Mouse (Mus musculus) heart, embryonic 15.5 days (tissue): ENCODE measurements at regions not wholly inside any gene's neighbourhood (a gene's known extent, or its start where the extent isn't known, plus 50 kb on each side); places are given as distances from the start of the nearest gene placed in this dataset.

ENCODE experiments used
- ATAC-seq: fragments of 200-750 bp; cut with Nextera tagmentation; replicated peaks from 2 replicates; pipeline ENCODE4 v1.8.0; 2017; ENCODE audit warnings: low read depth, moderate TSS enrichment; ENCODE audit not compliant: insufficient number of reproducible peaks, insufficient read depth, low FRiP score
- H3K27ac ChIP-seq: fragments of 300-500 bp; sonication (generic); 2 replicates; pipeline ENCODE4 v1.5.1; 2015; ENCODE audit warnings: mild to moderate bottlenecking, inconsistent platforms
- H3K27me3 ChIP-seq: fragments of 300-500 bp; sonication (generic); 2 replicates; pipeline ENCODE4 v1.6.1; 2015; ENCODE audit warnings: inconsistent platforms
- H3K36me3 ChIP-seq: fragments of 300-500 bp; sonication (generic); 2 replicates; pipeline ENCODE4 v1.6.1; 2015; ENCODE audit warnings: mild to moderate bottlenecking, inconsistent platforms
- H3K4me1 ChIP-seq: fragments of 300-500 bp; sonication (generic); replicated peaks from 2 replicates; pipeline ENCODE4 v1.6.1; 2015; ENCODE audit warnings: inconsistent platforms
- H3K4me2 ChIP-seq: fragments of 300-500 bp; sonication (generic); 2 replicates; pipeline ENCODE4 v1.6.1; 2015; ENCODE audit warnings: inconsistent platforms, mild to moderate bottlenecking, moderate library complexity
- H3K4me3 ChIP-seq: fragments of 300-500 bp; sonication (generic); 2 replicates; pipeline ENCODE4 v1.5.1; 2015; ENCODE audit warnings: mild to moderate bottlenecking, inconsistent platforms
- H3K9ac ChIP-seq: fragments of 300-500 bp; sonication (generic); 2 replicates; pipeline ENCODE4 v1.6.1; 2015; ENCODE audit warnings: mild to moderate bottlenecking, inconsistent platforms
- H3K9me3 ChIP-seq: fragments of 300-500 bp; sonication (generic); replicated peaks from 2 replicates; pipeline ENCODE4 v1.6.1; 2016; ENCODE audit warnings: inconsistent platforms
- WGBS: fragments of 180-500 bp; shearing (Covaris S2); methylation state at CpG from one replicate; pipeline ENCODE4 v1.1.7; 2015; ENCODE audit warnings: mixed read lengths; 5-methylcytosine and 5-hydroxymethylcytosine counted together

DNA sequence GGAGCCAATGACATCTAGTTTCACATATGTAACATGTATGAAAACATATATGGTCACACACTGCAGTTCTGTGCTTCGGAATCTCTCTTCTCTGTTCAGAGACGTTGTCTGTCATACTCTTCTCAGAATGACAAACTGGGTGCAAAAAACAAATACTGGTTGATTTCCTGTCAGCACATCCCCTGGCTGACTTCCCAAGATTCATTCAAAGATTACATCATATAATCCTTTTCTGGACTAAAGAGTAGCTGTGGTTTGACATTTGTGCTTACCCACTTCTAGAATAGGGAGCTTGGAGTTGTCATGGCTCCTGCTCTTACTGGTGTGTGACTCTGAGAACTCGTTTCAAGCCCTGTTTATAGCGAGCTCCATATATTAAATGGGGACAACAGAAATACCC lies 85.8 kb upstream of the Tut7 start:
- Histone ChIP-seq H3K9me3 (no peaks in the 10 kb centered on the region), H3K36me3 (no peaks in the 10 kb centered on the region), H3K4me1 (peaks cover 10% of the 10 kb centered on the region), H3K9ac (no peak overlapping the region), H3K27ac (no peak overlapping the region), H3K4me3 (no peak overlapping the region), H3K4me2 (no peak overlapping the region), H3K27me3 (no peaks in the 10 kb centered on the region)
- ATAC-seq: no peak
- WGBS: 85% methylated on average over 4 of the region's 4 CpGs

- no peaks in the 10 kb centered on the region for H3K27me3 ChIP-seq
- no peaks in the 10 kb centered on the region for H3K36me3 ChIP-seq
- H3K27ac ChIP-seq: no peak overlapping the region
- ATAC-seq: no peak
- 70% methylated on average over 3 of the region's 3 CpGs for WGBS
- peaks cover 4% of the 10 kb centered on the region; the same call in 1 of the 2 replicates for H3K4me1 ChIP-seq
- no peak overlapping the region for H3K4me3 ChIP-seq
- no peak overlapping the region for H3K4me2 ChIP-seq
- H3K9ac ChIP-seq: no peak overlapping the region
- no peaks in the 10 kb centered on the region for H3K9me3 ChIP-seq
These were observed 82.5 kb upstream of the Tut7 start for GRCm38 (mm10) chr13:59905488-59905887.

- ATAC-seq: no peak
- 76% methylated on average over 1 of the region's 1 CpGs for WGBS
- Histone ChIP-seq H3K27me3 (no peaks in the 10 kb centered on the region), H3K27ac (no peak overlapping the region), H3K4me1 (no peaks in the 10 kb centered on the region), H3K4me3 (no peak overlapping the region), H3K36me3 (no peaks in the 10 kb centered on the region), H3K9me3 (no peaks in the 10 kb centered on the region), H3K4me2 (no peak overlapping the region), H3K9ac (no peak overlapping the region)
These were observed 81.5 kb upstream of the Tut7 start for GRCm38 (mm10) chr13:59904415-59904814.

DNA sequence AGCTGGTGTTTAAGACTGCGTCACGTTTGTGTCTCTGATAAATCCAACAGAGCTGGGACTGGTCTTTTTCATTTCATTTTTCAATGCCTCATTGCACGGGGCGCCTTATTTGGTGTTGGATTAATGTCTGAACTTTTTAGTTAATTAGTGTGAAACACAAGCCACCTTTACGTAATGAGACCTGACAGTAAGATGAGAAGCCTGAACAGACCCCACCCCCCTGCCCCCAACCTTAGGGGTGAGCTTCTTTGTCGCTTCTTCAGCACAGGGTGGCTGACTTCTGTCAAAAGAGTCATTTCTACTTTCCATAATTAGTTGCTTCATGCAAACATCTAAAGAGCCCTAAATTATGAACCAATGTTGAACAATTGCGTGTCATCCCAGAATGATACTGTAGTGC lies 76.6 kb upstream of the Tut7 start:
- Histone ChIP-seq H3K27me3 (no peaks in the 10 kb centered on the region), H3K4me2 (no peak overlapping the region), H3K9ac (no peak overlapping the region), H3K27ac (no peak overlapping the region), H3K4me1 (no peaks in the 10 kb centered on the region), H3K36me3 (no peaks in the 10 kb centered on the region), H3K9me3 (no peaks in the 10 kb centered on the region), H3K4me3 (no peak overlapping the region)
- ATAC-seq: no peak
- WGBS: 79% methylated on average over 7 of the region's 7 CpGs

- no peak overlapping the region for H3K4me3 ChIP-seq
- no peaks in the 10 kb centered on the region for H3K27me3 ChIP-seq
- no peak overlapping the region for H3K4me2 ChIP-seq
- H3K9ac ChIP-seq: no peak overlapping the region
- no peaks in the 10 kb centered on the region for H3K9me3 ChIP-seq
- 79% methylated on average over 2 of the region's 2 CpGs for WGBS
- peaks cover 6% of the 10 kb centered on the region; the same call in 1 of the 2 replicates for H3K4me1 ChIP-seq
- no peaks in the 10 kb centered on the region for H3K36me3 ChIP-seq
- H3K27ac ChIP-seq: no peak overlapping the region
- ATAC-seq: no peak
These were observed 72.8 kb upstream of the Tut7 start for GRCm38 (mm10) chr13:59895754-59896153.

- Histone ChIP-seq H3K4me3 (no peak overlapping the region), H3K9ac (no peak overlapping the region), H3K36me3 (no peaks in the 10 kb centered on the region), H3K27me3 (no peaks in the 10 kb centered on the region), H3K27ac (no peak overlapping the region), H3K9me3 (no peaks in the 10 kb centered on the region), H3K4me1 (peaks cover 9% of the 10 kb centered on the region; the same call in 1 of the 2 replicates), H3K4me2 (no peak overlapping the region)
- no peak for ATAC-seq
- 48% methylated on average over 5 of the region's 5 CpGs for WGBS
These were observed 71.1 kb upstream of the Tut7 start for GRCm38 (mm10) chr13:59894094-59894493.

DNA sequence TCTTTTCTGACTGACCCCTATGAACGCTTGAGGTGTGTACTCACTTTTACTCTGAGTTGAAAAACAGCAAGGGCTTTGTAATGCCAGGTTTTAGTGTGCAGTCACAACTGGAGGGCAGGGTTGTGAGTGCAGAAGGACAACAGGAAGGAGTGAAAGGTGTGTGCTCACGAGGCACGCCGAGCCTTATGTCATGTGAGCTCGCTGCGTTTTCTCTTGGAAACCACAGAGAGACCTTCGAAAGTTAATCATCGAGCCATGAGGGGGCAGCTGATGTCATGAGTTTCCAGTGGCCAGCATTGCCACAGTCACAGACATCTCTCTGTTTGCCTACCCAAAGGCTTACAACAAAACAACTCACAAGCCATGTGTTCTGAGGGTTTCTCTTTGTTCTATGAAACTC lies 70.0 kb upstream of the Tut7 start:
- peaks cover 9% of the 10 kb centered on the region; the same call in 1 of the 2 replicates for H3K4me1 ChIP-seq
- no peak for ATAC-seq
- H3K36me3 ChIP-seq: no peaks in the 10 kb centered on the region
- 64% methylated on average over 8 of the region's 8 CpGs for WGBS
- no peaks in the 10 kb centered on the region for H3K9me3 ChIP-seq
- no peak overlapping the region for H3K4me2 ChIP-seq
- H3K27ac ChIP-seq: no peak overlapping the region
- H3K9ac ChIP-seq: no peak overlapping the region
- H3K4me3 ChIP-seq: no peak overlapping the region
- H3K27me3 ChIP-seq: no peaks in the 10 kb centered on the region

GRCm38 (mm10) chr13:59892340-59892739 lies 69.4 kb upstream of the Tut7 start:
- H3K27ac ChIP-seq: no peak overlapping the region
- no peak for ATAC-seq

DNA sequence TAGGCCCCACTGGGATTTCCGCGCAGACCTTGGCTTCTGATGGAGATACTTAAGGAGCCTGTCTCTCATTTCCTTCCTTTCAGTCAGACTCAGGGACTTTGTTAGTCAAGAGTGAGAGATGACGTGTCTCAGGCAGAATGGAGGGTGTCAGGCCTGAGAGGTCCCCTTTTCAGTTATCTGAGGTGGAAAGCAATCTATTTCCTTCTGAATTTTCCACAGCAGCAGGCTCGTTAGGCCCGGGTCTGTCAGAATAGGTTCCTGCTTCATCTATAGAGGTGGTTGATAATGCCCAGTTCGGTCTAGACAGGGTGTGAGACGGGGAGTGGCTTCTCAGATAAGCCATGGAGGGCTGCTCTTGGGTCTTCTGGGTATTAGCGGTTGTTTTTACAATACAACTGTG lies 68.8 kb upstream of the Tut7 start:
- H3K27ac ChIP-seq: no peak overlapping the region
- H3K9me3 ChIP-seq: no peaks in the 10 kb centered on the region
- H3K4me2 ChIP-seq: no peak overlapping the region
- H3K27me3 ChIP-seq: no peaks in the 10 kb centered on the region
- H3K4me1 ChIP-seq: peaks cover 9% of the 10 kb centered on the region; the same call in 1 of the 2 replicates
- no peak overlapping the region for H3K9ac ChIP-seq
- 39% methylated on average over 8 of the region's 8 CpGs for WGBS
- H3K4me3 ChIP-seq: no peak overlapping the region
- no peaks in the 10 kb centered on the region for H3K36me3 ChIP-seq
- no peak; the same call in 1 of the 2 replicates for ATAC-seq

More at GRCm38 (mm10) chr13:59892340-59892739, 69.4 kb upstream of the Tut7 start:
- WGBS: 57% methylated on average over 9 of the region's 9 CpGs
- no peaks in the 10 kb centered on the region for H3K9me3 ChIP-seq
- H3K4me2 ChIP-seq: no peak overlapping the region
- peaks cover 9% of the 10 kb centered on the region; the same call in 1 of the 2 replicates for H3K4me1 ChIP-seq
- no peak overlapping the region for H3K9ac ChIP-seq
- no peaks in the 10 kb centered on the region for H3K36me3 ChIP-seq
- no peaks in the 10 kb centered on the region for H3K27me3 ChIP-seq
- H3K4me3 ChIP-seq: no peak overlapping the region

DNA sequence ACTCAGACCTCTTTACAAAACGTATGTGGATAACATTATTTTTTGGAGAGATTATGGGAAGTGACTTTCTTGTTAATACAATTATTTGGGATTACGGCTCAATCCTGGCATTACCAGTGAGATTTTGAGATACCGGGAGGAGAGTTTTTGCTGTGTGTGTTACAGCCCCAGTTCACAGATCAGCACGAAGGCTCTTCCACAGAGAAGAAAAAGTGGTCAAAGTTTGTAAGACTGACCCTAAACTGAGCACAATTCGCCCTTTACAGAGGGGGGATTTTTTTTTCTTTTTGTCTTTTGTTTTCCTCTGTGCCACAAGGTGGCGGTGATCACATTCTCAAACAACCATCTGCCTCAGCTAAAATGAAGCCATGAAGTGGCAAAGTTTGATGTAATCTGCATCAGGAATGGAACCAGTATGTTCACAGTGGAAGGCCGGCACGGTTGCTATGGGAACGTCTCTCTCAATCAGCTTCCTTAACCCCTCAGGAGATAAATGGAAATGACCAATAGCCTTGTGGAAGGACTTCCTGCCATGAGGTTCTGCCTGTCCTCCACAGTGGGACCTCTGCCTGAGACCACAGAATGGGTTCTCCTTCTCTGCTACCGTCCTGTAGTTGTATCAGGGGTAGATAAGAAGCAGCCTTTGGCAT lies 66.6 kb upstream of the Tut7 start:
- WGBS: 22% methylated on average over 10 of the region's 10 CpGs
- no peak for ATAC-seq
- Histone ChIP-seq H3K9me3 (no peaks in the 10 kb centered on the region), H3K4me3 (no peak overlapping the region), H3K9ac (no peak overlapping the region), H3K27me3 (no peaks in the 10 kb centered on the region), H3K4me1 (peaks cover 9% of the 10 kb centered on the region; the same call in 1 of the 2 replicates), H3K36me3 (no peaks in the 10 kb centered on the region), H3K27ac (no peak overlapping the region), H3K4me2 (no peak overlapping the region)

DNA sequence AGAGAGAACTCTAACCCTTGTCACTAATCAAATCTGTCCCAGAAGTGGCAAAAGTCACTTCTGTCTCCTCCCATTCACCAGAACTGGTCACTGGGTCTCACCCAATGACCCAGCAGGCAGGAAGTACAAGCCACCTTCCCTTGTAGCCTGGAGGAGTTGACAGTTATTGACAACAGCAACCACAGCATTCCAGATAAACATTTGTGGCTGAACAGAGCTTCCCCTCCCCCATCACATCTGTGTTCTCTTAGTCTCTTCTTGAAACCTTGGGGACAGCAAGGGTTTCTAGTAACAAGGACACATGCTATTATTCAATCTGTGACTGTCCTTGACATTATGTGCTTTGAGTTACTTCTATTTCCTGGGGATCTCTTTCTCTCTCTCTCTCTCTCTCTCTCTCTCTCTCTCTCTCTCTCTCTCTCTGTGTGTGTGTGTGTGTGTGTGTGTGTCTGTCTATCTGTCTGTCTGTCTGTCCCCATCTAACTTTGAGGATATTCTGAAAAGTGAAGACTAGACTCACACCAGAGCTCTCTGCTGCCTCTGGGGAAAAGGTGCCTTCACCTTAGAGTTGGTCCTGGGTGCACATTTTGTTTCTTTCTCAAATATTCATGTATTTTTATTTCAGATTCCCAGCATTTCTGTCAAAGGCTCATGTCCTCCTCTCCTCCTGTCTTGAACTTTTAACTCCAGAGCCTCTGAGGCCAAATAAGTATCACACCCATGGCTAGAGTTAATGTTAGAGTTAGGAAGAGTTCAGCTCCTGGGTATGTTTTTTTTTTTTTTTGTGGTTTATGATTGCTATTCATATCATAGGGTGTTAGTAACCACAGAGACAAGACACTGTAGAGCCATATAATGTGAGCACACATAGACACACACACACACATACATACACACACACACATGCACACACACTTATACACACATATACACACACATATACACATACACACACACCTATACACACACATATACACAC lies 65.4 kb upstream of the Tut7 start:
- no peak for ATAC-seq
- H3K9ac ChIP-seq: no peak overlapping the region

More for the DNA sequence above, 65.4 kb upstream of the Tut7 start:
- H3K4me2 ChIP-seq: no peak overlapping the region
- H3K36me3 ChIP-seq: no peaks in the 10 kb centered on the region
- H3K27me3 ChIP-seq: no peaks in the 10 kb centered on the region
- no peak overlapping the region for H3K27ac ChIP-seq
- H3K9me3 ChIP-seq: no peaks in the 10 kb centered on the region
- H3K4me3 ChIP-seq: no peak overlapping the region
- peaks cover 9% of the 10 kb centered on the region; the same call in 1 of the 2 replicates for H3K4me1 ChIP-seq
